24 mouse cellular contexts compared by ENCODE assay signal in genomic region chr6:3386565-3386964, GRCm38 (mm10). TPM values are rescaled to one million over a fixed set of nuclear protein-coding genes. Genes with fewer than 3 reads are reported as not detected.
DNase-seq lines count a peak whose midpoint lies in the region; ATAC-seq and TF ChIP-seq lines count a peak whose summit lies in the region.
"Had no signal": no experiment of that assay in that cellular context is flagged by ENCODE, and none has a peak within 500 bp of the region (broad histone marks: within the 10 kb centered on the region; RNA-seq: fewer than 3 reads in every experiment).

No protein-coding gene starts in this region.

- no peaks in the 10 kb centered on the region for H3K9me3 ChIP-seq in kidney, embryonic 15.5 days (replicated peaks)
- H3K9me3 ChIP-seq: embryonic facial prominence, embryonic 12.5 days; heart, embryonic 13.5 days; hindbrain, embryonic 12.5 days; midbrain, embryonic 12.5 days had no signal

- no peaks in the 10 kb centered on the region for H3K36me3 ChIP-seq in kidney, adult 2 months (ENCODE audit: control insufficient read depth, insufficient read depth, low read length)
- H3K36me3 ChIP-seq in kidney, embryonic 15.5 days, result no peaks in the 10 kb centered on the region
- H3K36me3 ChIP-seq: embryonic facial prominence, embryonic 12.5 days; heart, embryonic 13.5 days; hindbrain, embryonic 12.5 days; midbrain, embryonic 12.5 days had no signal

- no peak overlapping the region for H3K4me3 ChIP-seq in kidney, adult 2 months (ENCODE audit: insufficient read depth, low read depth, low read length)
- H3K4me3 ChIP-seq in kidney, embryonic 15.5 days (replicated peaks), result no peak overlapping the region
- H3K4me3 ChIP-seq: embryonic facial prominence, embryonic 12.5 days; heart, embryonic 13.5 days; hindbrain, embryonic 12.5 days; midbrain, embryonic 12.5 days had no signal

- no peak overlapping the region for H3K9ac ChIP-seq in kidney, embryonic 15.5 days
- H3K9ac ChIP-seq: embryonic facial prominence, embryonic 12.5 days; heart, embryonic 13.5 days; hindbrain, embryonic 12.5 days; liver, embryonic 14.5 days; midbrain, embryonic 12.5 days had no signal

- H3K4me1 ChIP-seq in kidney, adult 2 months (ENCODE audit: control insufficient read depth, insufficient read depth, low read length), result peaks cover 8% of the 10 kb centered on the region; the same call in 1 of the 2 replicates
- H3K4me1 ChIP-seq in kidney, embryonic 15.5 days, result no peaks in the 10 kb centered on the region
- H3K4me1 ChIP-seq: embryonic facial prominence, embryonic 12.5 days; heart, embryonic 13.5 days; hindbrain, embryonic 12.5 days; midbrain, embryonic 12.5 days had no signal

- H3K27ac ChIP-seq in kidney, adult 2 months (ENCODE audit: insufficient read depth, low read depth, low read length), result peak overlapping the region; percentile 60; the same call in 1 of the 2 replicates
- no peak overlapping the region for H3K27ac ChIP-seq in kidney, embryonic 15.5 days
- H3K27ac ChIP-seq: embryonic facial prominence, embryonic 12.5 days; heart, embryonic 13.5 days; hindbrain, embryonic 12.5 days; liver, embryonic 14.5 days; macrophage; midbrain, embryonic 12.5 days had no signal

- TF ChIP-seq CTCF in kidney, adult 2 months (conservative IDR thresholded peaks at IDR 0.05; ENCODE audit: insufficient read depth, insufficient read length, low read depth, low read length), result no peak

- no peak for ATAC-seq in kidney, embryonic 15.5 days (replicated peaks; ENCODE audit: low FRiP score)
- ATAC-seq in granulocyte monocyte progenitor cell, adult 5-6 weeks (replicated peaks; ENCODE audit: poor library complexity, severe bottlenecking), result peak; percentile 67

- 43% methylated on average over 6 of the region's 6 CpGs for WGBS in kidney, adult 2 months
- 85% methylated on average over 6 of the region's 6 CpGs for WGBS in kidney, embryonic 15.5 days

- H3K27me3 ChIP-seq in kidney, adult 2 months (replicated peaks; ENCODE audit: control insufficient read depth, insufficient read depth, low read length), result no peaks in the 10 kb centered on the region
- H3K27me3 ChIP-seq in kidney, embryonic 15.5 days, result no peaks in the 10 kb centered on the region
- H3K27me3 ChIP-seq: embryonic facial prominence, embryonic 12.5 days; heart, embryonic 13.5 days; hindbrain, embryonic 12.5 days; midbrain, embryonic 12.5 days had no signal

- no peak for TF ChIP-seq POLR2A in kidney, adult 2 months (IDR thresholded peaks at IDR 0.05; ENCODE audit: low read depth, low read length)

- no peak overlapping the region for H3K4me2 ChIP-seq in kidney, embryonic 15.5 days
- H3K4me2 ChIP-seq: embryonic facial prominence, embryonic 12.5 days; heart, embryonic 13.5 days; hindbrain, embryonic 12.5 days; midbrain, embryonic 12.5 days had no signal

- peak; percentile 36 for DNase-seq in kidney, adult 2 months
- DNase-seq in CD4-positive, CD25-positive, alpha-beta regulatory T cell, adult 2 months (ENCODE audit: low read depth, low spot score), result peak; percentile 28
- peak; percentile 41 for DNase-seq in naive thymus-derived CD4-positive, alpha-beta T cell, adult 2 months (ENCODE audit: low read depth)
- no peak for DNase-seq in cerebellum, postnatal 36 days
- no peak for DNase-seq in gastrocnemius, postnatal 4 days (ENCODE audit: low spot score in 2 of 2)
- no peak for DNase-seq in embryo, embryonic 9.5 days (ENCODE audit: extremely low spot score)
- DNase-seq: adrenal gland, postnatal 36 days; cerebellum, adult 11 months; cerebellum, adult 9-11 months; heart, postnatal 14 days; kidney, adult 8-10 months; kidney, postnatal 36 days; retina, postnatal 1 day; right cerebral cortex, postnatal 25 days; spleen, adult 18-20 months; thymus, postnatal 25 days had no signal

RNA-seq across cellular contexts. Expression of gene Samd9l, which starts 12.8 kb away (rescaled TPM):
- polyA plus RNA-seq in kidney, adult 2 months (2012; rRNA removed), result 8.5 and 12.6 TPM in 2 replicates
- 8.5 and 9.4 TPM in 2 replicates for polyA plus RNA-seq in kidney, embryonic 15.5 days (2015; fragmentation: Nextera tagmentation; extraction: Ambion mirVana)
- 1.6 and 3.2 TPM in 2 replicates for total RNA-seq in granulocyte monocyte progenitor cell, adult 5-6 weeks (2014; fragmentation: Nextera tagmentation)
- 12.3 and 12.8 TPM in 2 replicates for total RNA-seq in granulocyte monocyte progenitor cell, adult 5-6 weeks (2017)
- total RNA-seq in gastrocnemius, postnatal 4 days (2021), result 10 to 100 TPM; 10.3 to 12.0 TPM

Comparison
In these comparisons a context has a peak if more than half of its experiments do, and no peak if none do; other contexts are left out.
1. DNase-seq: peak in kidney, adult 2 months (single experiment), CD4-positive, CD25-positive, alpha-beta regulatory T cell, adult 2 months (single experiment) and naive thymus-derived CD4-positive, alpha-beta T cell, adult 2 months (single experiment); none in cerebellum, postnatal 36 days (0 of 2), gastrocnemius, postnatal 4 days (0 of 2) and embryo, embryonic 9.5 days (single experiment).